Mouse (Mus musculus) erythroblast, embryonic 14.5 days (primary cell): ENCODE results near the gene Ablim2.

Experiments
- GATA1 ChIP-seq: IDR thresholded peaks from 2 replicates; pipeline ENCODE4 v1.6.1; 2012; ENCODE audit warnings: low read length, inconsistent platforms, mixed read lengths
- TAL1 ChIP-seq: IDR thresholded peaks from 3 replicates; pipeline ENCODE4 v1.6.1; 2012; ENCODE audit warnings: low read length, inconsistent platforms, mixed read lengths

- TF ChIP-seq TAL1 (no peak), GATA1 (no peak)
Measured at GRCm38 (mm10) chr5:35901226-35901809, 143.6 kb downstream of the Ablim2 start.
